Mouse (Mus musculus) midbrain, embryonic 11.5 days (tissue): ENCODE results near the gene Smim20. TPM values are rescaled to one million over a fixed set of nuclear protein-coding genes. Genes with fewer than 3 reads are reported as not detected.

ENCODE experiments used
- ATAC-seq: fragments of 200-750 bp; cut with Nextera tagmentation; 2 replicates; pipeline ENCODE4 v1.8.0; 2017; ENCODE audit warnings: moderate TSS enrichment, moderate library complexity; ENCODE audit not compliant: low FRiP score
- DNase-seq: peaks from one replicate; pipeline ENCODE4 v3.0.0; 2015; ENCODE audit warnings: low spot score; ENCODE audit errors: missing footprints
- H3K27ac ChIP-seq: fragments of 300-500 bp; sonication (generic); 2 replicates; pipeline ENCODE4 v1.5.1; 2014; ENCODE audit warnings: low read depth, low read length
- H3K27me3 ChIP-seq: fragments of 300-500 bp; sonication (generic); 2 replicates; pipeline ENCODE4 v1.6.1; 2014; ENCODE audit warnings: mild to moderate bottlenecking, low read length, moderate library complexity, mixed read lengths; ENCODE audit not compliant: control insufficient read depth, insufficient read depth
- H3K36me3 ChIP-seq: fragments of 300-500 bp; sonication (generic); 2 replicates; pipeline ENCODE4 v1.6.1; 2014; ENCODE audit warnings: mild to moderate bottlenecking, low read length, moderate library complexity, mixed read lengths; ENCODE audit not compliant: control insufficient read depth, insufficient read depth
- H3K4me1 ChIP-seq: fragments of 300-500 bp; sonication (generic); 2 replicates; pipeline ENCODE4 v1.6.1; 2014; ENCODE audit warnings: low read length; ENCODE audit not compliant: control insufficient read depth, insufficient read depth
- H3K4me2 ChIP-seq: fragments of 300-500 bp; sonication (generic); 2 replicates; pipeline ENCODE4 v1.6.1; 2014; ENCODE audit warnings: mild to moderate bottlenecking, moderate library complexity
- H3K4me3 ChIP-seq: fragments of 300-500 bp; sonication (generic); 2 replicates; pipeline ENCODE4 v1.5.1; 2014; ENCODE audit warnings: low read depth, low read length
- H3K9ac ChIP-seq: fragments of 300-500 bp; sonication (generic); 2 replicates; pipeline ENCODE4 v1.6.1; 2014; ENCODE audit warnings: low read length
- H3K9me3 ChIP-seq: fragments of 300-500 bp; sonication (generic); 2 replicates; pipeline ENCODE4 v1.6.1; 2016; ENCODE audit warnings: low read length; ENCODE audit not compliant: control insufficient read depth
- WGBS: fragments of 180-500 bp; shearing (Covaris S2); extraction: QIAGEN DNeasy Blood & Tissue Kit; methylation state at CpG from one replicate; pipeline ENCODE4 v1.1.7; 2014; 5-methylcytosine and 5-hydroxymethylcytosine counted together
- polyA plus RNA-seq: library from polyadenylated mRNA; unstranded; fragments of >200 nt; fragmentation: Nextera tagmentation; extraction: Ambion mirVana; gene quantifications from 2 replicates; pipeline ENCODE4 v1.2.1, GENCODE M21; 2014

Gene Smim20
- polyA plus RNA-seq, 1 experiment from 2014 or later = 71.0 TPM

- ATAC-seq = no peak
- no peaks in the 10 kb centered on the region for H3K9me3 ChIP-seq
- no peak for DNase-seq
- H3K4me3 ChIP-seq = no peak overlapping the region
- no peaks in the 10 kb centered on the region for H3K27me3 ChIP-seq
- H3K27ac ChIP-seq = no peak overlapping the region
- no peaks in the 10 kb centered on the region for H3K36me3 ChIP-seq
- no peak overlapping the region for H3K4me2 ChIP-seq
- 94% methylated on average over 5 of the region's 5 CpGs for WGBS
- no peaks in the 10 kb centered on the region for H3K4me1 ChIP-seq
- no peak overlapping the region for H3K9ac ChIP-seq
Measured at GRCm38 (mm10) chr5:53273699-53274430, 7.0 kb downstream of the Smim20 start.

GRCm38 (mm10) chr5:53274811-53275355, 8.0 kb downstream of the Smim20 start:
- Histone ChIP-seq H3K9me3 (no peaks in the 10 kb centered on the region), H3K4me1 (no peaks in the 10 kb centered on the region), H3K4me2 (no peak overlapping the region), H3K9ac (no peak overlapping the region), H3K36me3 (no peaks in the 10 kb centered on the region), H3K27me3 (no peaks in the 10 kb centered on the region), H3K4me3 (no peak overlapping the region), H3K27ac (no peak overlapping the region)
- 51% methylated on average over 5 of the region's 5 CpGs for WGBS
- DNase-seq (no peak), ATAC-seq (no peak)

- H3K27ac ChIP-seq = no peak overlapping the region
- H3K4me1 ChIP-seq = no peaks in the 10 kb centered on the region
- no peak overlapping the region for H3K4me3 ChIP-seq
- H3K27me3 ChIP-seq = no peaks in the 10 kb centered on the region
- no peak overlapping the region for H3K9ac ChIP-seq
- DNase-seq (no peak), ATAC-seq (no peak)
- H3K4me2 ChIP-seq = no peak overlapping the region
- no peaks in the 10 kb centered on the region for H3K9me3 ChIP-seq
- no peaks in the 10 kb centered on the region for H3K36me3 ChIP-seq
- 87% methylated on average over 3 of the region's 3 CpGs for WGBS
Measured at GRCm38 (mm10) chr5:53275376-53275775, 8.5 kb downstream of the Smim20 start.

- H3K4me3 ChIP-seq = no peak overlapping the region
- no peak overlapping the region for H3K9ac ChIP-seq
- ATAC-seq (no peak), DNase-seq (no peak)
- no peak overlapping the region for H3K27ac ChIP-seq
- no peaks in the 10 kb centered on the region for H3K27me3 ChIP-seq
- H3K4me1 ChIP-seq = no peaks in the 10 kb centered on the region
- H3K9me3 ChIP-seq = no peaks in the 10 kb centered on the region
- H3K36me3 ChIP-seq = no peaks in the 10 kb centered on the region
- H3K4me2 ChIP-seq = no peak overlapping the region
- WGBS = 86% methylated on average over 5 of the region's 5 CpGs
Measured at GRCm38 (mm10) chr5:53276470-53277022, 9.7 kb downstream of the Smim20 start.

GRCm38 (mm10) chr5:53277716-53278263, 10.9 kb downstream of the Smim20 start:
- no peaks in the 10 kb centered on the region for H3K9me3 ChIP-seq
- H3K4me1 ChIP-seq = no peaks in the 10 kb centered on the region
- ATAC-seq (no peak; the same call in 1 of the 2 replicates), DNase-seq (no peak)
- no peak overlapping the region for H3K4me3 ChIP-seq
- H3K36me3 ChIP-seq = no peaks in the 10 kb centered on the region
- H3K9ac ChIP-seq = no peak overlapping the region
- H3K27ac ChIP-seq = no peak overlapping the region
- H3K27me3 ChIP-seq = no peaks in the 10 kb centered on the region
- no peak overlapping the region for H3K4me2 ChIP-seq
- 63% methylated on average over 4 of the region's 4 CpGs for WGBS

- no peak overlapping the region for H3K27ac ChIP-seq
- H3K9me3 ChIP-seq = no peaks in the 10 kb centered on the region
- H3K4me1 ChIP-seq = no peaks in the 10 kb centered on the region
- no peaks in the 10 kb centered on the region for H3K36me3 ChIP-seq
- H3K9ac ChIP-seq = no peak overlapping the region
- H3K27me3 ChIP-seq = no peaks in the 10 kb centered on the region
- H3K4me2 ChIP-seq = no peak overlapping the region
- ATAC-seq (no peak), DNase-seq (no peak)
- no peak overlapping the region for H3K4me3 ChIP-seq
- WGBS = 91% methylated on average over 12 of the region's 12 CpGs
Measured at GRCm38 (mm10) chr5:53279216-53279813, 12.4 kb downstream of the Smim20 start.

- 87% methylated on average over 4 of the region's 4 CpGs for WGBS
- Histone ChIP-seq H3K9me3 (no peaks in the 10 kb centered on the region), H3K36me3 (no peaks in the 10 kb centered on the region), H3K4me3 (no peak overlapping the region), H3K9ac (no peak overlapping the region), H3K4me2 (no peak overlapping the region), H3K4me1 (no peaks in the 10 kb centered on the region), H3K27me3 (no peaks in the 10 kb centered on the region), H3K27ac (no peak overlapping the region)
- DNase-seq (no peak), ATAC-seq (no peak)
Measured at GRCm38 (mm10) chr5:53282487-53282886, 15.6 kb downstream of the Smim20 start.

- no peak for ATAC-seq
- WGBS = 97% methylated on average over 2 of the region's 2 CpGs
- no peak overlapping the region for H3K4me2 ChIP-seq
- H3K4me1 ChIP-seq = no peaks in the 10 kb centered on the region
- H3K36me3 ChIP-seq = no peaks in the 10 kb centered on the region
- H3K9me3 ChIP-seq = no peaks in the 10 kb centered on the region
- H3K27ac ChIP-seq = no peak overlapping the region
- no peak overlapping the region for H3K4me3 ChIP-seq
- H3K27me3 ChIP-seq = no peaks in the 10 kb centered on the region
- no peak overlapping the region for H3K9ac ChIP-seq
- no peak for DNase-seq
Measured at GRCm38 (mm10) chr5:53286406-53286805, 19.5 kb downstream of the Smim20 start.

GRCm38 (mm10) chr5:53289438-53289837, 22.6 kb downstream of the Smim20 start:
- Histone ChIP-seq H3K27me3 (no peaks in the 10 kb centered on the region), H3K4me1 (no peaks in the 10 kb centered on the region), H3K4me2 (no peak overlapping the region), H3K36me3 (no peaks in the 10 kb centered on the region), H3K4me3 (no peak overlapping the region), H3K27ac (no peak overlapping the region), H3K9ac (no peak overlapping the region), H3K9me3 (no peaks in the 10 kb centered on the region)
- DNase-seq (peak; percentile 14), ATAC-seq (no peak)
- 27% methylated on average over 8 of the region's 9 CpGs for WGBS
